Mouse (Mus musculus): ENCODE data around the gene Mxd3. TPM values are rescaled to one million over a fixed set of nuclear protein-coding genes. Genes with fewer than 3 reads are reported as not detected.

The Mxd3 gene
- total and polyA plus RNA-seq, 2 experiments from 2014 or later: 7.3 to 10.5 TPM

- no peaks in the 10 kb centered on the region for H3K27me3 ChIP-seq (ENCODE audit: insufficient read depth, low read length)
- no peaks in the 10 kb centered on the region for H3K9me3 ChIP-seq (ENCODE audit: low read length)
- H3K36me3 ChIP-seq (ENCODE audit: insufficient read depth): peaks cover 34% of the 10 kb centered on the region
- peak overlapping the region; percentile 88 for H3K4me3 ChIP-seq (ENCODE audit: low read depth, low read length)
- peak overlapping the region; percentile 73 for H3K27ac ChIP-seq (ENCODE audit: low read depth, low read length)
- under 1% methylated on average over 31 of the region's 31 CpGs for WGBS
- ATAC-seq: peak; percentile 49
- peak overlapping the region; percentile 90 for H3K4me2 ChIP-seq (ENCODE audit: low read depth)
- TF ChIP-seq CTCF (IDR thresholded peaks at IDR 0.05; ENCODE audit: low read depth): peak; percentile 57
- peaks cover 15% of the 10 kb centered on the region; the same call in 1 of the 2 replicates for H3K4me1 ChIP-seq (ENCODE audit: insufficient read depth)
- peak overlapping the region; percentile 88 for H3K9ac ChIP-seq
- DNase-seq: peak; percentile 63
These were observed 7.3 kb downstream of the Mxd3 start for GRCm38 (mm10) chr13:55322130-55322825.

GRCm38 (mm10) chr13:55321434-55322129 is 8.0 kb downstream of the Mxd3 start, which contains the start of gene Rab24:
Rab24 (minus strand) TSS chr13:55321946.
- H3K27me3 ChIP-seq (ENCODE audit: insufficient read depth, low read length): no peaks in the 10 kb centered on the region
- DNase-seq (peak; percentile 95), ATAC-seq (peak; percentile 97)
- TF ChIP-seq CTCF (IDR thresholded peaks at IDR 0.05; ENCODE audit: low read depth): no peak
- H3K9me3 ChIP-seq (ENCODE audit: low read length): no peaks in the 10 kb centered on the region
- peak within 1 kb of the TSS; percentile 73 for H3K27ac ChIP-seq (ENCODE audit: low read depth, low read length)
- 2% methylated on average over 71 of the region's 73 CpGs for WGBS
- peak within 1 kb of the TSS; percentile 88 for H3K9ac ChIP-seq
- H3K4me2 ChIP-seq (ENCODE audit: low read depth): peak within 1 kb of the TSS; percentile 90
- H3K4me3 ChIP-seq (ENCODE audit: low read depth, low read length): peak within 1 kb of the TSS; percentile 88
- peaks cover 40% of the 10 kb centered on the region for H3K36me3 ChIP-seq (ENCODE audit: insufficient read depth)
- H3K4me1 ChIP-seq (ENCODE audit: insufficient read depth): peaks cover 12% of the 10 kb centered on the region; the same call in 1 of the 2 replicates

GRCm38 (mm10) chr13:55319931-55320533 is 9.6 kb downstream of the Mxd3 start, which contains the start of gene Prelid1:
Prelid1 (plus strand) TSS chr13:55320500.
- Histone ChIP-seq H3K4me3 (ENCODE audit: low read depth, low read length) (peak within 1 kb of the TSS; percentile 88), H3K4me1 (ENCODE audit: insufficient read depth) (peaks cover 12% of the 10 kb centered on the region; the same call in 1 of the 2 replicates), H3K9me3 (ENCODE audit: low read length) (no peaks in the 10 kb centered on the region), H3K9ac (peak within 1 kb of the TSS; percentile 88), H3K36me3 (ENCODE audit: insufficient read depth) (peaks cover 34% of the 10 kb centered on the region), H3K27ac (ENCODE audit: low read depth, low read length) (0 out of 2 replicates have a peak within 1 kb of the TSS, but pooled peaks have one; percentile 73), H3K27me3 (ENCODE audit: insufficient read depth, low read length) (no peaks in the 10 kb centered on the region), H3K4me2 (ENCODE audit: low read depth) (peak within 1 kb of the TSS; percentile 90)
- no peak for TF ChIP-seq CTCF (IDR thresholded peaks at IDR 0.05; ENCODE audit: low read depth)
- ATAC-seq: no peak
- 84% methylated on average over 4 of the region's 4 CpGs for WGBS
- DNase-seq: no peak

- WGBS: 83% methylated on average over 3 of the region's 3 CpGs
- Histone ChIP-seq H3K27ac (ENCODE audit: low read depth, low read length) (no peak overlapping the region), H3K4me2 (ENCODE audit: low read depth) (no peak overlapping the region), H3K27me3 (ENCODE audit: insufficient read depth, low read length) (no peaks in the 10 kb centered on the region), H3K36me3 (ENCODE audit: insufficient read depth) (peaks cover 39% of the 10 kb centered on the region), H3K9ac (no peak overlapping the region), H3K4me1 (ENCODE audit: insufficient read depth) (peaks cover 12% of the 10 kb centered on the region; the same call in 1 of the 2 replicates), H3K9me3 (ENCODE audit: low read length) (no peaks in the 10 kb centered on the region), H3K4me3 (ENCODE audit: low read depth, low read length) (no peak overlapping the region)
- no peak for DNase-seq
- TF ChIP-seq CTCF (IDR thresholded peaks at IDR 0.05; ENCODE audit: low read depth): no peak
- no peak for ATAC-seq
These were observed 11.3 kb downstream of the Mxd3 start for GRCm38 (mm10) chr13:55318351-55318750.

- Histone ChIP-seq H3K9me3 (ENCODE audit: low read length) (no peaks in the 10 kb centered on the region), H3K4me3 (ENCODE audit: low read depth, low read length) (no peak overlapping the region), H3K4me1 (ENCODE audit: insufficient read depth) (no peaks in the 10 kb centered on the region), H3K36me3 (ENCODE audit: insufficient read depth) (peaks cover 70% of the 10 kb centered on the region), H3K27me3 (ENCODE audit: insufficient read depth, low read length) (no peaks in the 10 kb centered on the region), H3K9ac (no peak overlapping the region), H3K4me2 (ENCODE audit: low read depth) (no peak overlapping the region), H3K27ac (ENCODE audit: low read depth, low read length) (no peak overlapping the region)
- no peak for ATAC-seq
- TF ChIP-seq CTCF (IDR thresholded peaks at IDR 0.05; ENCODE audit: low read depth): no peak
- no peak for DNase-seq
- 88% methylated on average over 2 of the region's 2 CpGs for WGBS
These were observed 14.7 kb downstream of the Mxd3 start for GRCm38 (mm10) chr13:55314891-55315412.

- Histone ChIP-seq H3K27ac (ENCODE audit: low read depth, low read length) (no peak overlapping the region), H3K36me3 (ENCODE audit: insufficient read depth) (peaks cover 73% of the 10 kb centered on the region), H3K4me1 (ENCODE audit: insufficient read depth) (no peaks in the 10 kb centered on the region), H3K27me3 (ENCODE audit: insufficient read depth, low read length) (no peaks in the 10 kb centered on the region), H3K9ac (no peak overlapping the region), H3K4me3 (ENCODE audit: low read depth, low read length) (no peak overlapping the region), H3K4me2 (ENCODE audit: low read depth) (no peak overlapping the region), H3K9me3 (ENCODE audit: low read length) (no peaks in the 10 kb centered on the region)
- DNase-seq (no peak), ATAC-seq (no peak)
- WGBS: 83% methylated on average over 9 of the region's 9 CpGs
- TF ChIP-seq CTCF (IDR thresholded peaks at IDR 0.05; ENCODE audit: low read depth): no peak
These were observed 16.6 kb downstream of the Mxd3 start for GRCm38 (mm10) chr13:55313051-55313450.
